Mouse (Mus musculus): Measurements from ENCODE around the gene 1700034J05Rik.

- TF ChIP-seq CTCF (IDR thresholded peaks at IDR 0.05; ENCODE audit: borderline replicate concordance, insufficient read depth, low read length) (no peak), POLR2A (IDR thresholded peaks at IDR 0.05; ENCODE audit: low read depth, low read length) (no peak)
Observed at GRCm38 (mm10) chr6:146907061-146907794, 47.0 kb downstream of the 1700034J05Rik start.
